Mouse (Mus musculus) c-Kit-positive CD71-positive TER-119-negative erythroid progenitor cells, embryonic 14.5 days (primary cell): ENCODE data around the gene Tcp11x2.

ENCODE experiments used
- DNase-seq: peaks from one replicate; pipeline ENCODE4 v3.0.0-alpha.2; 2013; ENCODE audit warnings: low read depth

Gene Tcp11x2

GRCm38 (mm10) chrX:135693633-135694032 is at the start of gene Tcp11x2:
Gene Tcp11x2 (minus strand): TSS chrX:135693790.
- no peak for DNase-seq

DNA sequence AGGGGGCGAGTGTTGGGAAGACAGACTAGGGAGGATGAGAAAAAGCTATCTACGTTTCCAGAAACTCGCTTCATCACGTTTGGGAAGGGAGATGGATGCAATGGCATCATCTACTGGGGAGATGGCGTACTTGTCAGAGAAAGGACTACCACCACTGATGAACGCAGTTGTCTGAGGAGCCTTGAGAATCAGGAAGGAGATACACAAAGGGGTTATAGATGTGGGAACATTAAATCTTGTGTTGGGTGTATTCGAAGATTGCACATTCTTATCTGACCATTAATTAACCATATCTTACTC is 49.4 kb upstream of the Tcp11x2 start:
- DNase-seq: no peak

DNA sequence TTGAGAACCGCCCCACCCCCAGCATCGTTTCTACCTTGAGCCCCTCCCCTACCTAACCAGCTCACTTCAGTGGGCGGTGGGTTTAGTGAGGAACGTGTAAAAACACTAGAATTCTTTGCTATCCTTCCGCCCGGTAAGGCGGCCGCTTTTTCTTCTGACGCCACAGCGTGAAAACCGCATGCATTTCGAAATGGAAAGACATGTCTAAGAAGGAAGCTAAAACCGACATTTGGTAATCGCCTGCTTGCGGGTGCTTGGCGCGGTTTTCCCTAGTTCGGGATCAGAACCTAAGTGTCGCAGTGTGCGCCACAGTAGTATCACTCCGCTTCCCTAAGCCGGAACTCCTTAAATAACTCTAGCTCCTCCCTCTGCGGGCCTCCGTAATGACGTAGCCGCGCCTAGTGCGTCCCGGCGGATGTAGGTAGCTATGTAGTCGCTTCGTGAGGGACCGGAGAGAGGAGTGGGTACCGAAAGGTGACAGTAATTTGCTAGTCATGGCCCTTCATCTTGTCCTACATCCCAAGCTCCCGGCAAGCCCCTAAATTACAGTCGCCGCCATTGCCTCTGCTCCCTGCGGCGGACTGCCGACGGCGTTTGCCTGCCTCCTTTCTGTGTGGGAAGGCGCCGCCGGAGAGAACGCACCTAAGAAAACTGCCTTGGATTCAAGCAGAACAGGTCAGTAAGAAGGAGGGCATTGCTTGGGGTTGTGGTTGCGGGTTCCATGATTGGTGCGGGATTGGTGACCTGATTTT is 48.9 kb upstream of the Tcp11x2 start, which contains the start of the genes Armcx5 and Gprasp1:
TSS of gene Armcx5 (plus strand) at position 430 of the 752 bp plus-strand sequence.
TSS of gene Gprasp1 (plus strand) at position 430 of the 752 bp plus-strand sequence.
- DNase-seq: peak; percentile 72

DNA sequence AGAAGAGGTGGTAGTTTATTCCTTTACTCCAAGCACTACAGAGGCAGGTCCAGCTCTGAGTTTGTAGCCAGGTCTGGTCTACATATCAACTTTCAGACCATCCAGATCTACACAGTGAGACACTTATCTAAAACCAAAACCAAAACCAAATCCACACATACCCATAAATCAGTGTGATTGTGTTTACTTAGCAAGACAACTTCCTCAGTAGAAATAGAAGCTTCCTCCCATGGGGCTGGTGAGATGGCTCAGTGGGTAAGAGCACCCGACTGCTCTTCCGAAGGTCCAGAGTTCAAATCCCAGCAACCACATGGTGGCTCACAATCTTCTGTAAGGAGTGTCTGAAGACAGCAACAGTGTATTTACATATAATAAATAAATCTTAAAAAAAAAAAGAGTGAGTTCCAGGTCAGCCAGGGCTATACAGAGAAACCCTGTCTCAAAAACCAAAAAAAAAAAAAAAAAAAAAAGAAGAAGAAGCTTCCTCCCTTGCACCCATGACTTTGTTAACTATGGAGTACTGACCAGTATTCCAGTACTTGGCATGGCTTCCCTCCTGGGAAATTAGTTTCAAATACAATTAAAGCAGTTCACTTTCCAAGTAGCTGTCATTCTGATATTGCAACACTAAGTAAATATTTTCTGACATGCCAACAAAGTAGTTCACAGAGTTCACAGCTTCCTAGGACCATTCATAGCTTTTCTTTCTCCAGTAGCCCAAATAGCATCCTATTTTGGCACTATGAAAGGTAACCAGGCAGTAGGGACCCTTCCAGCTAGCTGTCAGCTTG is 45.3 kb upstream of the Tcp11x2 start:
- no peak for DNase-seq

GRCm38 (mm10) chrX:135725161-135725560 is 31.6 kb upstream of the Tcp11x2 start, which contains the start of gene Tmsb15a:
Gene Tmsb15a (minus strand): TSS chrX:135725261.
- DNase-seq: no peak

DNA sequence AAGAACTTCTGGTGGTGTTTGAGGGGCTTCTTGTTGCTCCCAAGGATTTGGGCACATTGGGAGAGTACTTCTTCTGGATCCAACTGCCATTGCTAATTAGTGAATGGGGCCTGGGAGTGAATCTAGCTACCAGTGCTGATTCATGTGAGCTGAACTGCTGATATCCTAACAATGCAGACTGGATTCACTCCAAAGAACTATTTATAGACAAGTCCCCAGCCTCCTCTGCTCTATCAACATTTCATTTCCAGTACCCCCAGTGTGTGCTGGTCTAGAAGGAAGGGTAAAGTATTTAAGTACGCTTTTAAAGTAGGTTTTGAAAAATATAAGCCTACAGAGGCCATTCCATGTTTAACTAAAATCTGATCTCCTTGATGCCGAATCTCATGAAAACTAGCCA is 19.3 kb upstream of the Tcp11x2 start:
- DNase-seq: no peak

GRCm38 (mm10) chrX:135704349-135704748 is 10.8 kb upstream of the Tcp11x2 start:
- DNase-seq: no peak

DNA sequence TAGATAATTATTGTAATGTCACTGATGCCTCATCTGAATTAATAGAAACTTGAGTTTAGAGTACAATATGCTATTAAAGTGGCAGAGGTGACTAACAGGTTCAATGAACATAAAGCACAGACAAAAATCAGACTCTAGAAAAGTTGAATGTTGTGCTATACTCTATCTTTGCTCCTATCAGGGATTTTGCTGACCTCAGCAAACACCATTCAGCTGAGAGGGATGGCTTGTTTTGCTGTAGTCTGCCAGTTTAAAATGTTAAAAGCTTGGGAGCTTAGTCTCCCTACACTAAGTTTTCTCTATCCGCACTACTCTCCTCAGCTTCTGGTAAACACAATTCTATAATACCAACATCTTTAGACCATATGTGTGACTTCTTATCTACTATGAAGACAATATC is 9.5 kb upstream of the Tcp11x2 start:
- no peak for DNase-seq

GRCm38 (mm10) chrX:135687802-135688201 is 5.8 kb downstream of the Tcp11x2 start:
- DNase-seq: no peak

DNA sequence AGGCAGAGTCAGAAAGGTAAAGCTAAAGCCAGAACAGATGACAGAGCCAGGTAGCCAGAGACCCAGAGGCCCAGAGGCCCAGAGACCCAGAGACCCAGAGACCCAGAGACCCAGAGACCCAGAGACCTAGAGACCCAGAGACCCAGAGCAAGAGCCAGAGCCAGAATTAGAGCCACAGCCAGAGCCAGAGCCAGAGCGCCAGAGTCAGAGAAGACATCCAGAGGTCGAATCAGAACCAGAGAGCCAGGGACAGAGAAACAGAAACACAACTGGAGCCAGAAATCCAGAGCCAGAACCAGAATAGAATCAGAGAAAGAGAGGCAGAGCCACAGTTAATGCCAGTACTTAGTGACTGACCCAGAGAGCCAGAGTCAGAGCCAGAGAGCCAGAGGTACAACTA is 11.7 kb downstream of the Tcp11x2 start:
- DNase-seq: no peak

- DNase-seq: peak; percentile 8
Observed at GRCm38 (mm10) chrX:135652173-135652772, 41.3 kb downstream of the Tcp11x2 start.

DNA sequence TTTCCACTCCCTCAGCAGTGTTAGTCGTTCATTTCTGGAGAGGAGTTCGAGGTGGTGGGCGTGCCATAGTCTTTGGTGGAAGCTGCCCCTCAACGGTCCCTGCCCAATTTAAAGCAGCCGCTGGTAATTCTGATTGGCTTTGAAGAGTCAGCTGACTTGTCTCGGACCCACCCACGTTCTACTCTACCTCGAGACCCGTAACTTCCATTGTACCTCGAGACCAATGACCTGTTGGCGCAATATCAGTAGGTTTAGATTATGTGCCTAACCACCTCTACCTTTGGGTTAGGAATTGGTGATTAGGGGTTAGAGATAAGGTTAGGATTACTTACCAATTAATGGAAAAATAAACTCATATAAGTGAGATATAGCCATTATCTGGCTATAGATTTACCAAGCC is 66.0 kb downstream of the Tcp11x2 start, which contains the start of gene Prame:
TSS of gene Prame (minus strand) at position 101 of the 400 bp plus-strand sequence.
- no peak for DNase-seq
